Mouse (Mus musculus): ENCODE data around the gene Fam81a. TPM values are rescaled to one million over a fixed set of nuclear protein-coding genes. Genes with fewer than 3 reads are reported as not detected.

Gene Fam81a
- polyA plus RNA-seq, 1 experiment from 2014 or later = not detected

DNA sequence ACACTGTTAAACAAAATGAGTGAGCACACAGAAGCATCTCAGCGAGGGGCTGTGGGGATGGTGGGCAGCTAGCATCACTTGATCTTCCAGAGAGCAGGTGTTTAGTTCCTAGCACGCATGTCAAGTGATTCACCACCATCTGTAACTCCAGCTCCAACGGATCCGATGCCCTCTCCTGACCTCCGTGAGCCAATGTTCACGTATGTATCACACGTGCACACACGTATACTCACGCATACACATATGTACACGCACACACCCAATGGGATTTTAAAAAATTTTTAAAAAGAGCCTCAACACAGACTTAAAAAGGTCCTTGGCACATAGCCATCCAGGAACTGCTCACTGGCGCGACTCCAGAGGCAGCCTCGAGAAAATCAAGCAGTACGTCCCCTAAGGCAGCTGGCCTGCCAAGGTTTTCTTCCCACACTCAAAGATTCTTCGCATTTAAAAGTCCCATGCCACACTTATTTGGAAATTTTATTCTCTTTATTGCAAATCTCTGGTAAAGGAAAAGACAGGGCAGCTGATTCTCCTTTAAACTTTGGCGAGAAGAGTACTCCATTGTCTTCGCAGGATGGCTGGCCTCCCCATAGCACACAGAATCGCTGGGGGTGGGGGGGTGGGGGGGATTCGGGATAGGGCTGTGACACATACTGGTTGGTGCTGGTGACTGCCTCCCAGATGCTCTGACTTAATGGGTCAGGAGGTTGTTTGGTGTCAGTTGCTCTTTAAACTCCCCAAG is 54.1 kb downstream of the Fam81a start:
- Histone ChIP-seq H3K36me3 (ENCODE audit: inconsistent target) (no peaks in the 10 kb centered on the region), H3K27ac (no peak overlapping the region), H3K79me2 (ENCODE audit: inconsistent target) (no peaks in the 10 kb centered on the region), H3K4me3 (ENCODE audit: inconsistent target) (no peak overlapping the region)
- 64% methylated on average over 19 of the region's 19 CpGs for WGBS (ENCODE audit: missing documents)

DNA sequence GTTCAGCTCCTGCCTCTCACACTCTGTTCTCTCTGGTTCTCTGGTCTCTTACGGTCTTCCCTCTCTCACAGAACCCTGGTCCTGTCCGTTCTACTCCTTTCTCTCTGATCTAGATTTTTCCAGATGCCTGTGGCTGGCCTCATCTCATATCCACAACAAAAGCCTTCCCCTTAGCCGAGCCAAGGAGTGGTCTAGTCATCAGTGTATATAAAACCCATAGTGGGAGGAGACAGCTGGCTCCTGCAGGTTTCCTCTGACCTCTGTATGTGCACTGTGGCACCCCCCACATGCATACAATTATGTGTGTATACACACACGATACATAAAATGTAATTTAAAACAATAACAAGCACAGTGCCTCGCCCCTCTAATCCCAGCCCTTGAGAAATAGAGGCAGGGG is 55.0 kb downstream of the Fam81a start:
- 85% methylated on average over 5 of the region's 5 CpGs for WGBS (ENCODE audit: missing documents)
- no peak overlapping the region for H3K27ac ChIP-seq
- H3K36me3 ChIP-seq (ENCODE audit: inconsistent target) = no peaks in the 10 kb centered on the region
- no peak overlapping the region for H3K4me3 ChIP-seq (ENCODE audit: inconsistent target)
- no peaks in the 10 kb centered on the region for H3K79me2 ChIP-seq (ENCODE audit: inconsistent target)

DNA sequence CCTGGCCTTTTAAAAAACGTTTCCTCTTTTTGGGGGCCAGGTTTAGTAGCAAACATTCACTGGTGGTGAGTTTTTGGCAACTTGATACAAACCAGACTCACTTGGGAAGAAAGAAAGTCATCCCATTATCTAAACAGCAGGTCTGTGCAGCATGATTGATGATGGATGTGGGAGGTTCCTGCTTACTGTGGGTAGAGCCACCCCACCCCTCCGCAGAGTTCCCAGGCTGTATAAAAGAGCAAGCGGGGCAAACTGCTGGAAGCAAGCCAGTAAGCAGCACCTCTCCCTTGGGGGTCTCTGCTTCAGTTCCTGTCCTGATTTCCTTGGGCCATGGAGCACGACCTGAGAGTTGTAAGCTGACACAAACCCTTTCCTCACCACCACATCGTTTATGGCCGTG is 56.3 kb downstream of the Fam81a start:
- WGBS (ENCODE audit: missing documents) = 59% methylated on average over 6 of the region's 6 CpGs
- no peaks in the 10 kb centered on the region for H3K79me2 ChIP-seq (ENCODE audit: inconsistent target)
- no peak overlapping the region for H3K27ac ChIP-seq
- no peaks in the 10 kb centered on the region for H3K36me3 ChIP-seq (ENCODE audit: inconsistent target)
- no peak overlapping the region for H3K4me3 ChIP-seq (ENCODE audit: inconsistent target)

DNA sequence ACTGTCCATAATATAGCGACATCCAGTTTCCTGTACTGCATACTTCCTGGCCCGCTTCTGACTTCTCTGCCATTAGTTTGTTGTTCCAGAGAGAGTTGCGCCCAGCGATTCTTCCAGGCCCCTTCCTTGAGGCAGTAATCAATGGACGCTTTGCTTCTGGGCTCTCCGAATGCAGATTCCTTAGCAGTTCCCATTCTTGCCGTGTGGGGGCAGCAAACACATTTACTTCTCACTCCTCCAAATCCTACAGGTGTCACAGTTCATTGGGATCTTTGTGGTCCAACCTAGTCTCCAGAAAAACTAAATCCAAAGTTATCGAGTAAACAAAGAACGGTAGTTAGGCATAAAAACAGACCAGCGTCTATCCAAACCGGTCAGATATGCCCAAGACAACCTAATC is 58.3 kb downstream of the Fam81a start:
- WGBS (ENCODE audit: missing documents) = 85% methylated on average over 11 of the region's 11 CpGs
- H3K27ac ChIP-seq = no peak overlapping the region
- H3K4me3 ChIP-seq (ENCODE audit: inconsistent target) = no peak overlapping the region
- no peaks in the 10 kb centered on the region for H3K36me3 ChIP-seq (ENCODE audit: inconsistent target)
- H3K79me2 ChIP-seq (ENCODE audit: inconsistent target) = no peaks in the 10 kb centered on the region

DNA sequence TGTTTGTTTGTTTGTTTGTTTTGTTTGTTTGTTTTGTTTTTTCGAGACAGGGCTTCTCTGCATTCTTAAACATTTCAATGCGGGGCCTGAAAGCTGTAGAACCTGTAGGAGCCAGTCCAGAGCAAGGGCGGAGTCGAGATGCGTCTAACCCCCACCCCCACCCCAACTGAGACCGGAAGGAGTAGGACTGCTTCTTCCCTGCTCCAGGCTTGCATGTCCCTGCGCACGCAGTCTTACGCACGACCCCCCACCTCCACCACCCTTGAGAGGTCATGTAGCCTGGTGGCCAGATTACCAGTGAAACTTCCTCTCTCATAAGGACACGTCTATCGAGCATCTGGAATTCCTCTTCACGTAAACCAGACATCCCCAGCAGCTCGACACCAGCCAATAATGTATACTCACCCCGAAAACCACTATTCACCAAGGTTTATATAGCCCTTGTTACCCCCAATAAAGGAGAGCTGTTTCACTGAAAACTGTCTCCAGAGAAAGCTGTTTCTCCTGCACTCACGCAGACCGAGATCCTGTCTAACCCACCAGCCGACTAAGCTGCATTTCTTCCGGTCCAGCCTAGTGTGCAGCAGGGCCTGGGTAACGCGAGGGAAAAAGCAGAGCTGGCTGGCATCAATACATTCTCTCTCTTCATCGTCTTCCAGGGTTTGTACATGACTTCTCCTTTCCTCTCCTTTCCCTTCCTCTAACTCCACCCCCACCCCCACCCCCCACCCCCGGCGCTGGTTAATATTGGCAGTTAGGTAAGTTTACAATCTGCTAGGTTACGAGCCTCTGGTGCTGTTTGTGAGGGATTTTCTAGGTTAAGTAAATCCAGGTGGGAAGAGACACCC is 59.8 kb downstream of the Fam81a start:
- no peaks in the 10 kb centered on the region for H3K79me2 ChIP-seq (ENCODE audit: inconsistent target)
- H3K4me3 ChIP-seq (ENCODE audit: inconsistent target) = no peak overlapping the region
- H3K27ac ChIP-seq = no peak overlapping the region
- WGBS (ENCODE audit: missing documents) = 52% methylated on average over 22 of the region's 25 CpGs
- H3K36me3 ChIP-seq (ENCODE audit: inconsistent target) = no peaks in the 10 kb centered on the region

DNA sequence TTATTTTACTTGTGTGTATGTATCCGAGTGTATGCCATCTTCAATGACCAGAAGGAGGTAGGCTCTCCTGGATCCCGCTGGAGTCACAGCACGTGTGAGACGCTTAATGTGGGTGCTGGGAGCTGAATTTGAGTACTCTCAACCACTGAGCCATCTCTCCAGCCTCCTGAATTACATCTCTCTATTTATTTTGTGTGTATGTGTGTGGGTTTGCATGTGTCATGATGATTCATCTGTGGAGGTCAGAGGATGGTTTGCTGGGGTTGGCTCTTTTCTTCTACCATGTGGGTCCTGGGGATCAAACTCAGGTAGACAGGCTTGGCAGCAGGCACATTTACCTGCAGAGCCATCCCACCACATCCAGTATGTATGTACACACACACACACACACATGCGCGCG is 60.6 kb downstream of the Fam81a start:
- no peak overlapping the region for H3K4me3 ChIP-seq (ENCODE audit: inconsistent target)
- 87% methylated on average over 7 of the region's 7 CpGs for WGBS (ENCODE audit: missing documents)
- no peaks in the 10 kb centered on the region for H3K36me3 ChIP-seq (ENCODE audit: inconsistent target)
- H3K27ac ChIP-seq = no peak overlapping the region
- H3K79me2 ChIP-seq (ENCODE audit: inconsistent target) = no peaks in the 10 kb centered on the region

DNA sequence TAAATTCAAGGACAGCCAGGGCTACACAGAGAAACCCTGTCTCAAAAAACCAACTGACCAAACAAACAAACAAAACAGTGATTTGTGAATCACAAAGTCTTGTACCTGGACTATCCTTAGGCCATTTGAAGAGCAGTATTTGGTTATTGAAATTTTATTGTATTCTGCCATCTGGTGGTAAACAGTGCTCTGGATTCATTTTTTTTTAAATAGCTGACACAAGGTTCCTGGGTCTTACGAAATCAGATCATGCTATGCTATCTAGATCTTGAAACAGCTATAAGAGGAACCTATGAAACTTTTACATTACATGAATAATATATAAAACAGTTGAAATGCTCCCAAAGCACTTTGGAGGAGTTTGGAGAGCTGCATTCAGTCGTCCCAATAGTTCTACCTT is 61.4 kb downstream of the Fam81a start:
- no peaks in the 10 kb centered on the region for H3K36me3 ChIP-seq (ENCODE audit: inconsistent target)
- H3K27ac ChIP-seq = no peak overlapping the region
- H3K4me3 ChIP-seq (ENCODE audit: inconsistent target) = no peak overlapping the region
- H3K79me2 ChIP-seq (ENCODE audit: inconsistent target) = no peaks in the 10 kb centered on the region
- WGBS (ENCODE audit: missing documents) = 33% methylated on average over 2 of the region's 2 CpGs

DNA sequence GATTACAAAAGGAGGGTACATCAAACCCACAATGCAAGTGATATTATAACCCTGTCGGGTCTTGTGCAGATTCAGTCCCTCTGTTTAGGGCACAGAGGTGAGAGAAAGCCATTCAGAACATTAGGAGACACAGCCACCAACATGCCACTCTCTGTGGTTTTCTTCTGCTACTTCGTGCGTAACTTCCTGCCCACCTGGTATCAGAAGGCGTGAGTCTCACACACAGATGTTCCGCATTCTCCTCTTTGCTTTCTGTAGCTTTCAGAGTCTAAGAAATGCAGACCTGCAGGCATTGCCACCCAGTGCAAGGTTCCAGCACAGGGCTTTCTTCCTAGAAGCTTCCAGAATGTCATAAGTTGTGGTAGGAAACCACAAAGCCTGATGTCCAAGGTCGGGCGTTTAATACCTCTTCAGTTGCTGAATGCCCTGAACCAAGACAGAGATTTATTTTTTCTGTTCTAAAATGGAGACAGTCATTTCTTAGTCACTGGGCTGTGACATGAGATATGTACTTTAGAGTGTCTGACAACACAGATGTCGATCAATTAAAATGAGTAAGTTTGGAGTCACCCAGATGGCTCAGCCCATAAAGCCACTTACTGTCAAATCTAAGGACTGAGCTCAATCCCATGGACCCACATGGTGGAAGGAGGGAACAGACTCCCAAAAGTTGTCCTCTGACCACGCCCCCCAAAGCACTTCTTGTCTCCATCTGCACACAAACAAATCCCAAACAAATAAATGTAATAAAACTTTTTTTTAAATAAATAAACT is 62.1 kb downstream of the Fam81a start:
- Histone ChIP-seq H3K4me3 (ENCODE audit: inconsistent target) (no peak overlapping the region), H3K79me2 (ENCODE audit: inconsistent target) (no peaks in the 10 kb centered on the region), H3K36me3 (ENCODE audit: inconsistent target) (no peaks in the 10 kb centered on the region), H3K27ac (no peak overlapping the region)
- 31% methylated on average over 9 of the region's 9 CpGs for WGBS (ENCODE audit: missing documents)

DNA sequence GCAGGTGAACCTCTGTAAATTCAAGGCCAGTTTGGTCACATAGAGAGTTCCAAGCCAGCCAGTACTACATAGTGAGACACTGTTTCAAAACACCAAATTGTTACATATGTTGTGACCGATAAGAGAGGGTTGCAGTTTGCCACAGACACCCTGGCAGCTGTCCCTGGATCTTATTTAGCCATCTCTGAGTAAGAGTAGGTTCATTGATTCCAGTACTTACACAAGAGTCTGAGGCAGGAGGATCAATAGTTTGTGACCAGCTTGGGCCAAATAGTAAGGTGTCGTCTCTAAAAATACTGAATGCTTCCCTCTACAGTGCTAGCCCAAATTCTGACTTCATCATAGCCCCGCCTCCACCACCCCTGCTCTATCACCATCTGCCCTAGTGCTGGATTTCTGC is 64.3 kb downstream of the Fam81a start:
- Histone ChIP-seq H3K27ac (no peak overlapping the region), H3K36me3 (ENCODE audit: inconsistent target) (no peaks in the 10 kb centered on the region), H3K79me2 (ENCODE audit: inconsistent target) (no peaks in the 10 kb centered on the region), H3K4me3 (ENCODE audit: inconsistent target) (no peak overlapping the region)
- WGBS (ENCODE audit: missing documents) = 91% methylated on average over 3 of the region's 3 CpGs

DNA sequence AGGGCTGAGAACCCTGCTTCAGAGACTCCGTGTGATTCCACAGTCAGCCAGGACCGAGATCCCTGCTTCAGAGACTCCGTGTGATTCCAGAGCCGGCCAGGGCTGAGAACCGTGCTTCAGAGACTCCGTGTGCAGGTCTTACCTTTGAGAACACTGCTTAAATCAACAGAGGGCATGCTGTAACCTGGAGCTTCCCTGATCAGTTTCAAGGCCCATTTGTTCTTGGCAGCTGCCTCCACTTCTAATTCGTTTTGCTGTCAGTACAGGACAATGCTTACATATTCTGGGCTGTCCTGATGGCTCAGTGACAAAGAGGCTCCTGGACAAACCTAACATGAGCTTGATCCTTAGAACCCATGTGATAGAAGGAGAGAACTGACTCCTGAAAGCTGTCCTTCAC is 65.2 kb downstream of the Fam81a start:
- H3K27ac ChIP-seq = no peak overlapping the region
- H3K4me3 ChIP-seq (ENCODE audit: inconsistent target) = no peak overlapping the region
- H3K36me3 ChIP-seq (ENCODE audit: inconsistent target) = no peaks in the 10 kb centered on the region
- WGBS (ENCODE audit: missing documents) = 92% methylated on average over 7 of the region's 7 CpGs
- no peaks in the 10 kb centered on the region for H3K79me2 ChIP-seq (ENCODE audit: inconsistent target)

DNA sequence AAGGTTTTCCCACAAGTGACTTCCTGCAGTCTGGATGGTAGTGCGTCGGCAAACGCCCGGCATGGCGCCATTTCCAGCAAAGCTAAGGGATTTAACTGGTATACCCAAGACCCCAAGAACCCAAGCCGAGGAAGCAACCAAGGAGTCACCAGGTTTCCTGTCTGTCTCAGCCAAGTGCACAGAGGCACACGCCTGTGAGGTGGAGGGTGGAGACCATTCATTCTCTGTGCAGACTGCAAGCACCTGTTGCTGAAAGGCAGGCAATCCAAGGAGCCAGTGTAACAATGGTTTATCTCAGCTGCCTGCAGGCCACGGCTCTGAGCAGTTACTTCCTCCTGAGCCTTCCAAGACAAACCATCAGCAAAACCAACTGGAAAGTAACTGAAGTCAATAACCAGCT is 70.0 kb downstream of the Fam81a start:
- H3K27ac ChIP-seq = no peak overlapping the region
- H3K4me3 ChIP-seq (ENCODE audit: inconsistent target) = no peak overlapping the region
- no peaks in the 10 kb centered on the region for H3K36me3 ChIP-seq (ENCODE audit: inconsistent target)
- whole genome bisulfite sequencing (ENCODE audit: missing documents) = 77% methylated on average over 8 of the region's 8 CpGs
- H3K79me2 ChIP-seq (ENCODE audit: inconsistent target) = no peaks in the 10 kb centered on the region

DNA sequence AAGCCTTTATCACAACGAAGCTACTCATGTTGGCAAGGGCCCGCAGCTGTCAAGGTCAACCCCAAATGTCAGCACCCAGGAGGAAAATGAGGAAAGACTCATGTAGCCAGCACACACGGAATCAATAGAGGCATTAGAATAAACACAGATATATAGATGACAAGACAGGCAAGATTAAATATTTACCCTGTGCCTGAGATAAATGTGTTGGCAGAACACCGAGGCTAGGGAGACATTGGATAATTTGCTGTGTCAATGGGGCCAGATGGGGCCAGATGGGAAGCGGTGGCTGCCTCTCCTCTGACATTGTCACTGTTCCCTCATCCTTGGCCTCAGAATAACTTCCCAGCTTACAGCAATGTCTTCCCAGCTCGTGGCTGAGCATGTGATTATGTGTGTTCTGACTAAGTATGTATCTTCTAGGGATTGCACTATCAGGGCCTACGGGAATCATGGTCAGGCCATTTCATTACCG is 72.4 kb downstream of the Fam81a start:
- Histone ChIP-seq H3K79me2 (ENCODE audit: inconsistent target) (no peaks in the 10 kb centered on the region), H3K36me3 (ENCODE audit: inconsistent target) (no peaks in the 10 kb centered on the region), H3K4me3 (ENCODE audit: inconsistent target) (no peak overlapping the region), H3K27ac (no peak overlapping the region)
- 90% methylated on average over 8 of the region's 8 CpGs for WGBS (ENCODE audit: missing documents)

DNA sequence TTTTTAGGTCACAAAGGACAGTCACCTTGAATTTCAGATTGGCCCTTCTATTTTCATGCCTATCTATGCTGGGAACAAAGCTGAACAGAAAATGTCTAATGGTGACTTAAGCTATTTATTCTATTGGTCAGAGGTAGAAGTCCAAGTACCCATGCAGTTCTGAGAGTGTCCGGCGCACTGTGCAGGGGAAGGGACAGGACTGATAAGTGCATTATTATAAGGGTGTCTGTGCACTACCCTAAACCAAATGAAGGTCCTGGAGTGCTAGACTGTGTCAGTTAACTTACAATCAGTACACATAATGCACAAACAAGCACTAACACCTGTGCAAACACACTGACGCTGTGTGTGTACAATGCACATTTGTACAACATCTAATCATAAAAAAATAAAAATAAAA is 74.9 kb downstream of the Fam81a start:
- no peaks in the 10 kb centered on the region for H3K79me2 ChIP-seq (ENCODE audit: inconsistent target)
- H3K36me3 ChIP-seq (ENCODE audit: inconsistent target) = no peaks in the 10 kb centered on the region
- H3K27ac ChIP-seq = no peak overlapping the region
- 91% methylated on average over 3 of the region's 3 CpGs for WGBS (ENCODE audit: missing documents)
- H3K4me3 ChIP-seq (ENCODE audit: inconsistent target) = no peak overlapping the region

DNA sequence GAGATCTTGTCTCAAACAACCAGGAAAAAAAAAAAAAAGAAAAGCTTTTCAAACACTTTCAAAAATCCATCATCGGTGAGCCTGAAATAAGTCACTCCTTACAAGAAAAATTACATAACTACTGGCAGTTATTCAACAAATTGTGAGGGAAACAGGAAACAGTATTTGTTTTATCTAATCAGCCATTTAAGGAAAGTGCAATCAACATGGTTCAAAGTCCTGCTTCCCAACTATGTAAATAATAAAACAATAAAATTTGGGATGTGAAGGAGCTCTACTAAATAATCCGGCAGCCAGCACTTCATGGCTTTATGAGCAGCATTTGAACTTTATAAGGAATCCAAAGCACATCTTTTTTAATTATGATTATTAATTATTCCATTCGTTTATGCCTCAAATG is 80.3 kb downstream of the Fam81a start:
- Histone ChIP-seq H3K36me3 (ENCODE audit: inconsistent target) (no peaks in the 10 kb centered on the region), H3K4me3 (ENCODE audit: inconsistent target) (no peak overlapping the region)
- WGBS (ENCODE audit: missing documents) = 69% methylated on average over 3 of the region's 3 CpGs

DNA sequence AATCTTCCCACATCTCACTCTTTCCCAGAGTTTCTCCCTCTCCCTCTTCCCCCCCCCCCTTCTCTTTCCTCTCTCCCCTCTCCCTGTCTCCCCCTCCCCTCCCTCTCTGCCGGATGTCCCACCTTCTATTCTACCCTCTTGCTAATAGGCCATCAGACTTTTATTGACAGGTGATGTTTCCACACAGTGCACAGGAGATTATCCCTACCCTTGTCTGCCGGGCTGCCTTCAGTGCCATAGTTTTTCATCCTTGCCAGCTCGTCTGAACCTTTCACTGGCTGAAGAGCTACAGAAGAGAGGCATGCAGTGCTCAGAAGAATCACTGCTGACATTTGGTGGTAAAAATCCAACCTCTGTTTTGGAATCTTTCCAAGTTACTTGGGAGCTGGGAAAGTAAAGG is 88.9 kb downstream of the Fam81a start:
- Histone ChIP-seq H3K4me3 (ENCODE audit: inconsistent target) (no peak overlapping the region), H3K27ac (no peak overlapping the region), H3K36me3 (ENCODE audit: inconsistent target) (no peaks in the 10 kb centered on the region), H3K79me2 (ENCODE audit: inconsistent target) (no peaks in the 10 kb centered on the region)
- 67% methylated on average over 2 of the region's 3 CpGs for WGBS (ENCODE audit: missing documents)

More for the DNA sequence above, 80.3 kb downstream of the Fam81a start:
- H3K27ac ChIP-seq = no peak overlapping the region
- no peaks in the 10 kb centered on the region for H3K79me2 ChIP-seq (ENCODE audit: inconsistent target)

Data from macrophage (primary cell).